Mouse (Mus musculus) erythroblast, embryonic 14.5 days (primary cell): ENCODE measurements around the gene Slc16a10. TPM values are rescaled to one million over a fixed set of nuclear protein-coding genes. Genes with fewer than 3 reads are reported as not detected.

Experiments
- H3K27me3 ChIP-seq: 2 replicates; pipeline ENCODE4 v1.6.1; 2012; ENCODE audit warnings: inconsistent platforms; ENCODE audit not compliant: control insufficient read depth
- H3K36me3 ChIP-seq: 2 replicates; pipeline ENCODE4 v1.6.1; 2012; ENCODE audit warnings: mild to moderate bottlenecking, inconsistent platforms; ENCODE audit not compliant: control insufficient read depth
- H3K4me1 ChIP-seq: 2 replicates; pipeline ENCODE4 v1.6.1; 2012; ENCODE audit warnings: inconsistent platforms; ENCODE audit not compliant: control insufficient read depth
- H3K4me3 ChIP-seq: replicated peaks from 2 replicates; pipeline ENCODE3; 2012; ENCODE audit warnings: moderate library complexity, mild to moderate bottlenecking, inconsistent platforms
- H3K9me3 ChIP-seq: 2 replicates; pipeline ENCODE4 v1.6.1; 2012; ENCODE audit warnings: low read length, inconsistent platforms, mixed read lengths; ENCODE audit not compliant: control insufficient read depth
- GATA1 ChIP-seq: IDR thresholded peaks from 2 replicates; pipeline ENCODE4 v1.6.1; 2012; ENCODE audit warnings: low read length, inconsistent platforms, mixed read lengths
- TAL1 ChIP-seq: IDR thresholded peaks from 3 replicates; pipeline ENCODE4 v1.6.1; 2012; ENCODE audit warnings: low read length, inconsistent platforms, mixed read lengths
- polyA plus RNA-seq: library from polyadenylated mRNA; stranded (reverse); fragments of >175 nt; gene quantifications from 2 replicates; pipeline ENCODE4 v1.2.3, GENCODE M21; 2012

Gene Slc16a10
- polyA plus RNA-seq, 1 experiment: 11.1 TPM

DNA sequence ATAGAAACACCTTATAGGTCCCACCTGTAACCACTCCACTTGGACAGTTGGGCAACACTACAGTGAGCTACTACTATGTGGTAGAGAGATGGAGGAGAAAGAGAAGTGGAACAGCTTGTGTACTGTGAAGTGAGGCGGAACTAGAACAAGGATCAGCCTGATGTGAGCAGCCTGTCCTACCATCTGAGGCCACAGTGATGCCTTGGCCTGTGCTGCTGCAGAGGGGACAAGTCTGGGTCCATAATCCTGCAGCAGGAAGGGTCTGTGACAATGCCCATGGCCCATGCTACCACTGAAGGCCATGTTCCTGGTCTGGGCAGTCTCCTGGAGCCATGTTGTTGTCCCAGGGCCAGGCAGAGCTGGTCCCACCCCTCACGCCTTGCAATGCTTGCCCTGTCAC is 19.2 kb upstream of the Slc16a10 start:
- no peaks in the 10 kb centered on the region; the same call in 1 of the 2 replicates for H3K36me3 ChIP-seq
- H3K9me3 ChIP-seq: no peaks in the 10 kb centered on the region
- TF ChIP-seq GATA1 (no peak), TAL1 (no peak)
- no peak overlapping the region for H3K4me3 ChIP-seq
- peaks cover 43% of the 10 kb centered on the region for H3K27me3 ChIP-seq
- H3K4me1 ChIP-seq: peaks cover 33% of the 10 kb centered on the region

DNA sequence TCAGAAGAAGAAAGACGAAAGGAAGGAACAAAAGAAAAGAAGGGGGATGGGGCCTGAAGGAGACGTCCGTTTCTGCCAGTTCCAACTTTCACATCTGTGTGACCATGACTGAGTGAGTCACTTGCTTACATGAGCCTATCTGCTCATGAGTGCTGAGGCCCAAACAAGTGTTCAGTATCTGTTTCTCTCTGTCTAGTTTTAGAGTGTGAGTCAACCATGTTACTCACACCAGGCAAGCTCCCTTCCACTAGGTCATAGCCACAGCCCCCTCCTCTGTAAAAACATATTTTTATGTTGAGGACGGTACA is 10.4 kb upstream of the Slc16a10 start:
- H3K9me3 ChIP-seq: no peaks in the 10 kb centered on the region
- peaks cover 19% of the 10 kb centered on the region for H3K36me3 ChIP-seq
- peaks cover 86% of the 10 kb centered on the region for H3K4me1 ChIP-seq
- no peak for TF ChIP-seq TAL1
- TF ChIP-seq GATA1: no peak
- peak overlapping the region; percentile 56 for H3K4me3 ChIP-seq
- peaks cover 2% of the 10 kb centered on the region for H3K27me3 ChIP-seq

DNA sequence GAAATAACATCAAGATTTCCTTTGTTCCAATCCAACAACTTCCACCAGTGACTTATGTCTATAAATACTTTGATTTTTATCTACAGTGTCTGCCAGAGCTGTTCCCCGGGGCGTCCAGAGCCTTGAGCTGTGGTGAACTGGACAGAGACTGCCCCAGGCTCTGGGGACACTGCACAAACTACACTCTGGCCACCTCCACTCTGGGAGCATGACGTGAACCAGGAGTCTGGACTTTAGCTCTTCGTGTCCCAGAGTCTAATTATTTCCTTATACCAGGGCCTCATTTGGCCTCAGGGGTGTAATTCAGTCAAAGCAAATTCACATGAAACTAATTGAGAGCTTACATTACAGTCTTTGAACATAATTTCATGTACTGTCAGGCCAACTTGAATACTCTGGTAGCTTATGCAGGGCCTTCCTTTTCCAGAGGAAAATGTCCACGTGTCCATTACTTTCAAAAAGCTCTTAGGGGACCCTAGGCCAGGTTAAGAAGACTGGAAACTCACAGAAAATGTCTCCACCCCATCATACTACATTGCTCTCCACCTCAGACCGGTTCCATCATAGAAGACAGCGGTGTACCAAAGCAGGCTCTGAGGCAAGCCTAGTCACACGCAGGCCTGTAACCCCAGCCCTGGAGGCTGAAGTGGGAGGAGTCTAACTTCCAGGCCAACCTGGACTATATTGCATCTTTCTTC is 9.9 kb upstream of the Slc16a10 start:
- Histone ChIP-seq H3K27me3 (peaks cover 2% of the 10 kb centered on the region; the same call in 1 of the 2 replicates), H3K36me3 (peaks cover 19% of the 10 kb centered on the region), H3K4me1 (peaks cover 86% of the 10 kb centered on the region), H3K4me3 (peak overlapping the region; percentile 56), H3K9me3 (no peaks in the 10 kb centered on the region)
- TF ChIP-seq GATA1 (no peak), TAL1 (no peak)

DNA sequence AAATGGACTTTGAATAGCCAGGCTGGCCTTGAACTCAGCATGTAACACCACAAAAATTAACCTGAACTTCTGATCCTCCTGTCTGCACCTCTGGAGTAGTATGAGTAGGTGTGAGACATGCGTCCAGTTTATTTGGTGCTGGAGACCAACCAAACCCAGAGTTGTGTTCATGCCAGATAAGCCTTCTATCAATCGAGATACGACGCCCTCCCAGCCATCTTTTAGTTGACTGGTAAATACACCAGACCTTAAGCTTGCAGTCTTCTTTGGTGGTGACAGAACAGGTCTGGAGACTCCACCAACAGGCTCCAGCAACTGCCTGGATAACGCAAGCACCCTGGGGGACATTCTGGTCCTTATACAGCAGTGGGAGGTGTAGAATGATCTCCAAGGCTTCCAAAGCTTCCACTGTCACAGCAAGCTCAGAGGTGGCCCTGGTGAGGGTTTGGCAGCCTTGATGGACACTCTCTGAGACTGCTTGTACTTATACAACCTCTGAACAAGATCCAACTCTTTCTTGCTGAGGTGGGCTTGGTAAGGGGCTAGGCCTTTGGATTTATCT is 7.6 kb upstream of the Slc16a10 start:
- no peaks in the 10 kb centered on the region for H3K9me3 ChIP-seq
- H3K36me3 ChIP-seq: peaks cover 23% of the 10 kb centered on the region
- peaks cover 93% of the 10 kb centered on the region for H3K4me1 ChIP-seq
- peak overlapping the region; percentile 65 for H3K4me3 ChIP-seq
- H3K27me3 ChIP-seq: peaks cover 2% of the 10 kb centered on the region; the same call in 1 of the 2 replicates
- TF ChIP-seq TAL1: peak; percentile 67
- peak; percentile 88 for TF ChIP-seq GATA1

DNA sequence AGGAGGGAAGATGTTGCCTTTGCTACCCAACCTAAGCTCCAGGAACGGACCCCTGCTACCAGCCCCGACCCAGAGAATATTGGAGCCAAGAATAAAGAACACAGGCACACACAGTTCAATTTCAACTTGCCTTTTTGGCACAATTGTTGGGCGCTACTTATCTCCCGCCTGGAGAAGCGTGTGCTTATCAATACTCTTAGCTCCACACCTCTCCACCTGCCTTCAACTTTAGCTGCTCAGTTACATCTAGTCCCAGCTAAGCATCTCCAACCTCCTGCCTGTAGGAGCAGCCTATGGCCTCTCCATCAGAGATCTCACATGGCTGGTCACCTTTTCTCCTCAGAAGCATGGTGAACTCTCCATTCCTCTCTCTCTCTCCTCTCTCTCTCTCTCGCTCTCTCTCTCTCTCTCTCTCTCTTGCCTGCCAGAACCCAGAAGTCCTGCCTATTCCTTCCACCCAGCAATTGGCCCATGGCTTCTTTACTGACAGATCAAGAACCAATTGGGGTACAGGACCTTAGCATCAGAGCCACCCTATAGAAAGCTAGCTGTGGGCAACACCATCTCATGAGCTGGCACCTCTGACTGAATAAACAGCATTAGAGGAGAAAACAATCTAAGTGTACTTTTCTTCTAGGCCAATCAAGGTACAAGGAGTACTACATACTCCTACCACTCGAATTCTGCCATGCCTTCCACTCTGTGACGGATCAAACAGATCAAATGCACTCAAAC is 5.4 kb upstream of the Slc16a10 start:
- TF ChIP-seq GATA1 (peak; percentile 72), TAL1 (peak; percentile 34; the same call in 1 of the 3 replicates)
- Histone ChIP-seq H3K27me3 (no peaks in the 10 kb centered on the region), H3K4me1 (peaks cover 94% of the 10 kb centered on the region), H3K9me3 (no peaks in the 10 kb centered on the region), H3K4me3 (peak overlapping the region; percentile 35), H3K36me3 (peaks cover 24% of the 10 kb centered on the region)

DNA sequence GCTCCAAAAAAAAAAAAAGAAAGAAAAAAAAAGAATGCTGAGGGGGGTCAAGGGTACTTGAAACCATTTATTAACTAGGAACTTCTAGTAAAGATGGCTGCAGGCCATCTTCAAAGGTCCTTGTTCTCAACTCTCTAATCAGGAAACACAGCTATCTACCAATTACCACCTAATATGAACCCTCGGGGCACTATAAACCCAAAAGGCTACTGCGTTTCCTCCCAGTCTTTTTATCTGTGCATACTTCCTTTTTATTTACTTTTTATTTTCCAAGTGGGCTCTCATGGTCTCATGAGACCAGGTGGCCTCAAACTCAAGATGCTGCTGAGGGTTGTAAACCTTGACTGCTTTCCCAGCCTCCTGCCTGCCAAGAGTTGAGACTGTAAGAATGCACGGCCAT is 4.4 kb upstream of the Slc16a10 start:
- Histone ChIP-seq H3K4me3 (no peak overlapping the region), H3K9me3 (no peaks in the 10 kb centered on the region), H3K27me3 (no peaks in the 10 kb centered on the region), H3K4me1 (peaks cover 87% of the 10 kb centered on the region), H3K36me3 (peaks cover 20% of the 10 kb centered on the region)
- no peak for TF ChIP-seq TAL1
- TF ChIP-seq GATA1: no peak

DNA sequence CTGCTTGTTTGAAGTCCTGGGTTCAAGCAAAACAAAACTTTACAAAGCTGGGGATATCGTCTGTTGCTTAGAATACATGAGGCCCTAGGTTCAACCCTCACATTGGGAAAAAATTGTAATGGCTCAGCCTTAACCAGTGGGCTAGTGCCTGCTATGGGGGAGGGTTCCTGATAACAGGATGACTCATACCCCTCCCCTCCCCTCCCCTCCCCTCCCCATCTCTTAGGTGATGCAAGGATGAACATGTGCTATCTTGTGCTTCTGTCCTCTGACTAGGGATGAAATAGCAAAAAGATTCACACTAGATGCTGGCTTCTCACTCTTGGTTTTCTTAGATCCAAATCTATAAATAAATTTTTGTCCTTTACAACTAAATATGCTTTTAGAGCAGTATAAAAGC is 2.8 kb upstream of the Slc16a10 start:
- Histone ChIP-seq H3K36me3 (peaks cover 32% of the 10 kb centered on the region), H3K9me3 (no peaks in the 10 kb centered on the region), H3K4me3 (no peak overlapping the region), H3K4me1 (peaks cover 80% of the 10 kb centered on the region), H3K27me3 (no peaks in the 10 kb centered on the region)
- no peak for TF ChIP-seq TAL1
- TF ChIP-seq GATA1: no peak

DNA sequence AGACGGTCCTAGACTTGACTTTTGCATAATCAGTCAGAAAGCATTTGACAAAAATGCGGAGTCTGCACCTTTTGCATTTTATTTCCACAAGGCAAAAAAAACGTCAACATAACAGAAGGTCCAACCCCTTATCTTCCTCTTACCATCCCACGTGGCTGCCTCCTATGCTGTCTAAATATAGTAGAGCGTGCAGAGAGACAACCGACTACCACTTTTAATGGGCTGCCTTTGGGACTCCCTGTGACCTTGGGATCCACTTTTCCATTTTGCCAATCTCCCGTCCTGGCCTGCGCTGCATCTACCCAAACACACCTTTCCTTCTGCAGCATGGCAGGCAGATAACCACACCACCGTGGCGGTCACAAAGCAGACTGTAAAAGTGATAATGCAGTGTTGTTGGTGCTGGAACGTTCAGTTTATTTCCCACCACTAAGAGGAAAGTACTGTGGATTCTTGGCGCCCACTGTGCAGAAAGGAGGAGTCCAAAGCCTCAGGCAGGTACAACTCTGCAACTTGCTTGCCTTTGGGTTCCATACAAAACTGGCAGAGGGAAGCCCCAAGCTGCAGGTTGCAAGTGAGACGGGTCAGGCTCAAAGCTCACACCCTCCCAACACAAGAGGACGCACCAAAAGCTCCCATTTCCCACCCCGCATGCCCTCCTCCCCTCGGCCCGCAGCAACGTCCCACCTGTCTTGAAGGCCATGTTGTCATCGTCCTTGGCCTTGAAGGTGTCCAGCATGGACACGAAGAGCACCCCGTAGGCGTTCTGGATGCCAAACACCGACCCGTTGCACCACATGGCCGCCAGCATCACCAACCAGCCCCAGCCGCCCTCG is 824 bp downstream of the Slc16a10 start:
- peak; percentile 73 for TF ChIP-seq TAL1
- peak; percentile 83 for TF ChIP-seq GATA1
- Histone ChIP-seq H3K4me3 (peak overlapping the region; percentile 70), H3K27me3 (no peaks in the 10 kb centered on the region), H3K9me3 (no peaks in the 10 kb centered on the region), H3K4me1 (peaks cover 79% of the 10 kb centered on the region), H3K36me3 (peaks cover 60% of the 10 kb centered on the region)

DNA sequence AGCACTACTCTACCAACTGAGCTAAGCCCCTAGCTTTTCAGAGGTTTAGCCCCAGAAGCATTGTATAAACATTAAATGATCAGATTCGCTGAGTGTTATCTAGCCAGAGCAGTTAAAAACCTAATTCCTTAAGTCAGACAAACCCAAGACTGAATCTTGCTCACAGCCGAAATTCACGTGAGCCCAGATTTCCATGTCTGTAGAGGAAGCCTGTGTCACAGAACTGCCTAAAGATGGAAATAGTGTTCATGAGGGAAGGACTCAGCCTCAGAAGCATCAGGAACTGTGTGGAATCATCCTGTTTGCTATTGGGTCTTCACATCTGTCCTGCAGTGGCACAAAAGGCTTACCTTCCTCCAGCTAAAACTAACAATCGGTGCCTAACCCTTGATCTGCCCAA is 2.4 kb downstream of the Slc16a10 start:
- H3K36me3 ChIP-seq: peaks cover 74% of the 10 kb centered on the region
- no peaks in the 10 kb centered on the region for H3K27me3 ChIP-seq
- peak overlapping the region; percentile 70 for H3K4me3 ChIP-seq
- H3K9me3 ChIP-seq: no peaks in the 10 kb centered on the region
- H3K4me1 ChIP-seq: peaks cover 80% of the 10 kb centered on the region
- no peak for TF ChIP-seq TAL1
- no peak for TF ChIP-seq GATA1
